Mouse (Mus musculus) frontal cortex, adult (tissue): Measurements from ENCODE around the gene Adora1.
"Not testable (repeated sequence)": the region's sequence is repeated elsewhere in the genome, so short reads cannot be mapped to it uniquely, and the experiment has no call there.

Source experiments
- ATAC-seq: cut with Nextera tagmentation; 2 replicates; pipeline ENCODE4 v1.9.2; 2017; ENCODE audit warnings: mild to moderate bottlenecking, moderate library complexity, mixed read lengths; ENCODE audit not compliant: low TSS enrichment

Adora1 gene

DNA sequence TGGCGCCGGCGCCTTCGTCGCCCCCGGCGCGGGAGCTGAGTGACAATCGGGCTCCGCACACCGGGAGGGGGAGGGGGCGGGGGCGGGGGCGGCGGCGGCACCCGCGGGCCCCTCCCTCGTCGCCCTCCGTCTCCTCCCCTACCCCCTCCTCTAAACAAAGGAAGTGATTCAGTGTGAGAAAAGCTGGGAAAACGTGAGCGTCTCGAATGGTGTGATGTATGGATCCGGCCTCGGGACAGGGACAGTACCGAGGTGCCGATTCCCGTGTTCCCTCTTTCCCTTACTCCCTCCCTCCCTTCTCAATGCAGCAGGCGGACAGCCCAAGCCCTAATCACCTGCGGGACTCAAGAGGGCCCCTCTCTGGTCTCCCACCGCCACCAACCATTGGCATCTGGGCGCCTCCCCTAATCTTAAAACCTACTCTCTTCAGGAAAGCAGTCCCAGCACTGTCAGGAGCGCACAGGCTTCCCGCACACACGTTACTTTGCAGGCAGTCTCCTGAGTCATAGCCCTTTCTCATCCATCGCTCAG is at the start of gene Adora1:
TSS of gene Adora1 (minus strand) at position 41 of the 531 bp plus-strand sequence.
- peak; percentile 19; the same call in 1 of the 2 replicates for ATAC-seq

DNA sequence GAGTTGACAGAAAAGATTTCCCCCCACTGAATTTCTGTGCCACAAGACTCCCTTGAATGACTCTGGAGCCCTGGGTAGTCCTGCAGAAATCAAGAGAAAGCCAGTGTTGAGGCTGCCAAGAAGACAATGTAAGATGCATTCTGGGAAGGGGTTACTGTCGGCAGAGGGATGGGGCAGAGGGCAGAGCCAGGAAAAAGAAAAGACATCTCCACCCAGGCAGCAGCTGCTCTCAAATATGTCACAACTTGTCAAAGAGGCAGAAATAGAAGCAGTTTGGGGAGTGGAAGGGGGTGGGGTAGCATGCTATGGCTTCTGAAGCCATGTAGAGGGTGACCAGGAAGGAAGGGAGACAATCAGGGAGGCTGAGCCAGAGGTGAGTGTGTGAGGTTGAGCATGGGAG is 47.9 kb upstream of the Adora1 start:
- ATAC-seq = no peak

DNA sequence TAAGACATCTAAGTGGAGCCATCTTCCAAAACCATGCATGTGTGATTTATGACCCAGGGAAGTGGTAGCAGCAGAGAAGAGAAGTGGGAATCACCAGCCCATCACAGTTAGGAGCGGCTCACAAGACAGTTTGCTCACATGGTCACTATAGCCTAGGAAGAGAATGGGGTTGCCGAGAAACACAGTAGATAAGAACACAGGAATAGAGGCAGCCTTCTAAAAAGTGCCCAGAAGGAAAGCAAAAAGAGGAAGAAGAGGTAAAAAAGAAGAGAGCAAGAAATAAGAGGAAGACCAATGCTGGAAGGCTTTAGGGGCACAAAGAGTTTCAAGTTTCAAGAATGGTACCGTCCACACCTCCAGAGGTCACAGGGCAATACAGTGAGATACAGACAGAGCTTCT is 47.1 kb upstream of the Adora1 start:
- no peak for ATAC-seq

DNA sequence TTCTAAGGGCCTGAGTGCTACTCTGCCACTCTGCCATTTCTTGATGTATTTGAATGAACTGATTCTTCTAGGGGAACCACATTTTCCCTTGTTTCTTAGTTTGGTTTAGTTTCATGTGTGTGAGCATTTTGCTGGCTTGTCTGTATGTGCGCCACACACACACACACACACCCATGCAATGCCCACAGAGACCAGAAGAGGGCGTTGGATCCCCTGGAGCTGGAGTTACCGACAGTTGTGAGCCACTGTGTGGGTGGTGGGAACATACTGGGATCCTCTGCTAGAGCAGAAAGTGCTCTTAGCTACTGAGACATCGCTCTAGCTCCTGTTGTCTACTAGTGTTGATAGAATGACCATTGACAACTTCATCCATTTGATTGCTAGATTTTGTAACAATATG is 46.3 kb upstream of the Adora1 start:
- no peak for ATAC-seq

DNA sequence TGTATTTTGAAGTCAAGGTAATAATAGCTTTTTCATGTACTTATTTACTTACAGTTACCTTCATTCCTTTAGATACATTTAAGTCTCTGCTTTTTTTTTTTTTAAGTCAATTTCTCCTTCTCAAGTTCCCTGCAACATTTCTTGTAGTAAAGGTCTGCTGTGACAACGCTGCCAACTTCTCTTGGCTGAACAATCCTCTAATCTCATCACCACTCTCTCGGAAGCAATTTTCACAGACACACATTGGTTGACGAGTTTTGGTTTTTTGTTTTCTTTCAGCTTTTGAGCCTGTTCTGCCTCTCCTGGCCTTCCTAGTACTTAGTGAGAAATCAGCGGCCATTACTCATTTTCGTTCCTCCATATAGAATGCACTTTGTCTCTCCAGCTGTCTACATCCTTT is 44.9 kb upstream of the Adora1 start:
- ATAC-seq = no peak

DNA sequence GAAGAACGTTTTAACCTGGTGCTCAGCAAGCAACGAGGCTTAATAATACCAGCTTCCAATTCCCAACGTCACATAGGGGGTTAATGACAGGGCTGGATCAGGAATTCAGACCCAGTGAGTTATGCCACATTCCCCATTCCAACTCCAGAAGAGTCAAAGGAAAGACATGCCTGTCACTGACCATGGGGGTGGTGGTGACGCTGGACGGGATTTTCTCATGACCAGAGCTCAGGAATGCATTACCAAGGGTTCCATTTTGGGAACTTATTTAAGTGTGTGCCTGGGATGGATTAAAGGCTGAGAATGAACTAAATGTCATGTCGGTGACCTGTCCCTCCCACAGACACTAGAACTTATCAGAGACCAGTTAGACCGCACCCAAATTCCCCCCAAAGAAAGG is 41.6 kb upstream of the Adora1 start:
- no peak for ATAC-seq

DNA sequence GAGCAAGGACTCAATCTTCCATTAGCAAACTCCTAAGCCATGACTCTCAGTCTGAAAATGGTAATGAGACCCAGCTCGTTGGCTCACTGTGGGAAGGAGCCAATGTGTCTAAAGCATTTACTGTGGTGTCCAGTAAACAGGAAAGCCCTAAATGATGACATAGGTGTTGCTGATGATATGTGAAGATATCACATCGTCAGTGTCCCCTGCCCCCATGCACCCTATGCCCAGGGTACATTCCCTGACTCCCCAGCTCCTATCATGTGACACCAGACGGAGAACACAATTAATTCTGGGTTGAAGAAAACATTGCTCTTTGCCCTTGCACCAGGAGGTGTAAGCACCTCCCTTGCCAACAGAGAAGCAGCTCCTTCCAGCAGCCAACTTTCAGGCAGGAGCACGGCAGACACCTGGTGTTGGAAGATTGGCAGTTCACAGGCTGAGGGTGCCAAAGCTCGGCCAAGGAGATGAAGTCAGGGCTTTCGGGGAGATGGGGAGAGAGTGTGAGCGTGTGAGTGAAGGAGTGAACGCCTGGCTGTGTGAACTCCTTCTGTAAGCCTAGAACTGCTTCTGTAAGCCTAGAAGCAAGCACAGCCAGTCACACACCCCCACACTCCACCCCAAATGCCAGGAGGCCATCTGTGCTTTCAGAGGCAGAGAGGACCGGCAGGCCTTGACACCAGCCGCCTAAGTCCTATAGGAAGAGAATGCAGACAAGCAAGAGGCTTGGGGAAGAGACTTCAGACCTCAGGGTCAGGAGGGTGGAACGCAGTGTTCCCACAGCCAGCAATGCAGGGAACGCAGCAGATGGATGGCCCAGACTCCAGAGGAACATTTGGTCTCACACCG is 40.6 kb upstream of the Adora1 start:
- ATAC-seq = peak; percentile 50

DNA sequence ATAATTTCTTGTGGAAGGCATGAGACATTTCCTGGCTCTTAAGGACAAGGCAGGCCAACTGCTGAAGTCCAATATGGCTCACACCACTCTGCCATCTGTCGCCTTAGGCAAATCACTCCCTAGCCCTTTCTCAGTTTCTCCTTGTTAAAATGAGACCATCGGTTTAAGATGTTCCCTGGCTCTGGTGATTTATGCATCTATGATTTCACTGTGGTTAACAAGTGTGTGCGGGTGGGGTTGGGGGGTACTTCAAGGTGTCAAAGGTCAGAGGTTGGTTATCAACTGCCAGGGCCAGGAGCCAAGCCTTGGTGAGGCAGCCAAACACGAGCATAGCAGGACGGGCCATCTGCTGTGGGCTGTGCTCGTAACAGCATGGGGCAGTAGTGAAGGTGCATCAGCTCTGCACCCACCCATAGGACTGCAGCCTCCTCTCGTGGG is 39.3 kb upstream of the Adora1 start:
- ATAC-seq = no peak

DNA sequence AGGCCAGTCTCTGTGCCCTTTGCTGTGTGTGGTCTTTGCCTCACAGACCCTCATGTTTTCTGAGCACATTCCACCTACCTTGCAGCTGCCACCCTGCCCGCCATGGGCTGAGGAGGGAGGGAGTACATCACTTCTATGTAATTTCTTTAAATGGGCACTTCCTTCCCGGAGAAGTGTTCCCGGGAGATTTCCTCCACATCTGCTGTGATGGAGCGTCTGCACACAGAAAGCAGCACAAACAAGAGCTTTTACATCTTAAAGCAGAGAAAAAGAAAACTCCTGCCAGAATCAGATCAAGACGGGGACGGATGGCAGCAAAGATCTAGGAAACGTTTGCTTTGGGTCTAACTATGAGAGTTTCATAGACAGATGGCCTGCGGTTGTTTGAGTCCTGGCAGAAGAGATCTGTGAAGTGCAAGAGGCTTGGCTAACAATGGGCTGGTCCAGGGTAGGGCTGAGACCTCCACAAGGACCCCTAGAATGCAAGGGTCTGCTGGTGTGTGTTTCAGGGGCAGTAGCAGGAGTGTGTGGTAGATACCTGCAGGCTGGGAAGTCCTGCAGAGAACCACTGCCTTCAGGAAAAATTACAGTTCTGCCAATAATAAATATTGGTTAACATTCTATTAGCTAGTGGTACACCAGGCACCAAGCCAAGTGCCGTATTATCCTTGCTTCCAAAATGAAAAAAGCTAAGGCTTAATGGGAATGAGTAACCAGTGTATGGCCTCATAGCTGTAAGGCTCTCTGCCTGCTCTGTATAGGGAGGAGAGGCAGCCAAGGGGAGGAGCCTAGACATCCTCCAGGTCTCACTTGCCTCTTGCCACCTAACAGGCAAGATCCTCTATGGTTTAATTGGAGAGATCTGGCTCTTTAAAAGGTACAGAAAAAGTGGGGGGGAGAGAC is 38.5 kb upstream of the Adora1 start:
- ATAC-seq = peak; percentile 80

DNA sequence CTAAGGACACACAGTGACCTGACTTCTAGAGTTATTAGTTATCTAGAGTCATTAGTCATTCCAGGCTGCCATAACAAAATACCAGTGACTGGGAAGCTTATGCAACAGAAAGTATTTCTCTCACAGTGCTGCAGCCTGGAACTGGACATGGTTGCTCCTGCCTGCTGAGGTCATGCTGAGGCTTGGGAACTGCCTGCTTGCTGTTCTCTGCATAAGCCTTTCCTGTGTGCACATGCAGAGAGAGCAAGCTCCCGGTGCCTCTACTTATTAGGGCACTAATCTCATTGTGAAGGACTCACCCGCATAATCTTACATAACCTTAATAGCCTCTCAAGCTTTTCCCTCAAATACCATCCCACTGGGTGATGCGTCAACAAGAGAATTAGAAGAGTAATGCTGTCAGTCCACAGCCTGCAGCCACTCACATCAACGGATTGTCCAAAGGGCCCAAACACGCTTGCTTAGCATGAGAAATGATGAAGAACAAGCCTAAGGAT is 37.6 kb upstream of the Adora1 start:
- no peak for ATAC-seq

DNA sequence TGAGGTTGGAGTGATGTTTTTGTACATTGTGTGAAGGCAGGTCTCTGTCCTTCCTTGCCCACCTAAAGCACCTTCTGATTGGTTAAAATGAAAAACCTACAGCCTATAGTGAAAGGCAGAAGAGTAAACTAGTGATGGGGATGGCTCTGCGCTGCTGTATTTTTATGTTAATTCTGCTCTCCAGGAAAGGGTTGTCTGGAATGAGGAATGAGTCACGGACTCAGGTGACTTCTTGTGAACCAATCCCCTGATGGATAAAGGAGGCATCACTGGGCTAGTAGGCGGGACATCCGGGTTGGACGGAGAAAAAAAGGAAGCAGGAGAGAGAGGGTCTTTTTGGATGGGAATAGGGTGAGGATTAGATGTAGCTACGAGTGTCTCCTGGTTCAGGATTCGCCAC is 34.8 kb upstream of the Adora1 start:
- ATAC-seq = no peak

DNA sequence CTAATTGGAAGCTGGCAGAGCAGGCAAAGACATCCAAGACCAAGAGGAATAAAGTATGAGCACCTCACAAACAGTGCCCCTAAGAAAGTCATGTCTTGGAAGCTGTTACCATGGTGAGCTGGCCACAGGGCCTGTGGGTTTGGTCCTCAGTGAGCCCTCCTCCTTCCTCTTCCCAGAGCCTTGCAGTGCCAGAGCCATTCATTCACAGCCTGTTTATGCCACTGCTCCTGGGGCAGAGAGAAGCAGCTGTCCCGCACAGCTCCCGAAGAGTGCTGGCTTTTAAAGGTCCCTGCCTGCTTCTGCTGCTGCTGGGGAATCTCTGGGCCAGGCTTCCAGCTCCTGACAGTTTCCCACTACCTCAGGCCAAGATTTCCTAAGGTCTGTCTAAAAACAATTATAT is 30.6 kb upstream of the Adora1 start:
- ATAC-seq = peak; percentile 69; the same call in 1 of the 2 replicates

DNA sequence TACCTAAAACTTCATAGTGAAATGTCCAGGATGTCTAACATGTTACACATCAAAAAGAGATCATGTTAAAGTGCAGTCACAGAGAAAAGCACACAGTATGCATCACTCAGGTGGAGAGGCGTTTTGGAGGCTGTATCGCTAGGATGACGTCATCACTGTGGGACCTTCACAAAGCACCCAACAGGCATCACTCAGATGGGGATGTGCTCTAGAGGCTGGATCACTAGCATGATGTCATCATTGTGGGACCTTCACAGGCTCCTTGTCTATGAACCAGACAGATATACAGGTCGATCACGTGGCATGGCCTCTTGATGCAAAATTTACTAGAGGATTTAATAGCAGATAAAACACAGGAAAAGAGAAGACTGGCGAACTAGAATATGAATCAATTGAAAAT is 29.1 kb upstream of the Adora1 start:
- no peak for ATAC-seq

DNA sequence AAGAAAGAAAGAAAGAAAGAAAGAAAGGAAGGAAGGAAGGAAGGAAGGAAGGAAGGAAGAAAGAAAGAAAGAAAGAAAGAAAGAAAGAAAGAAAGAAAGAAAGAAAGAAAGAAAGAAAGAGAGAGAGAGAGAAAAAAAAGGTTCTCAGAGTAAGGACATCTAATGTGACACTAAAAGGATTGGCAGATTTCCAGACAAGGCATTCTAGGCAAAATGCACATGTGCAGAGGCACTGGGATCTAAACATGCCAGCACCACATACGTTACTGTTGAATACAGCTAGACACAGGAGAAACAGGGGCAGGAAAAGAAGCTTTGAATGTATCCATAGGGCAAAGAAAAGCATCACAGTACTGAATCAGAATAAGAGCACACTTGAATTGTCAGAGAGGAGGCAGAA is 14.4 kb upstream of the Adora1 start:
- ATAC-seq = not testable (repeated sequence)

DNA sequence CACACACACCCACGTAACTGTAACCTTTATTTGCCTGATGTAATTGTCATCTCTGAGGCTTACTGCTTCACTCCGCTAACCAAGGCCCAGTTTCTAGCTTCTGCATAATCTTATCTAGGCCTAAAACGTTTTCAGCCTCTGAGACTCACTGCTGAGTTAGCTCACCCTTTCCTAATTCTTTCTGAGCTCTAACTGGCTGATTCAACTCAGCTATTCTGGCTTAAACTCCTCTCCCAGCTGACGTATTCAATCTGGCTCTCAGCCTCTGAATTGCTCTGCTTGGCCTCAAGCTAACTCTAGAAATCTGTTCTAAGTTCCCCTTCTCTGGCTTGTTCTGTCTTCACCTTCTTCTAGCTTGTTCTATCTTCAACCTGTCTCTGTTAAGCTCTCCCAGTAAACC is 11.4 kb upstream of the Adora1 start:
- ATAC-seq = peak; percentile 42

DNA sequence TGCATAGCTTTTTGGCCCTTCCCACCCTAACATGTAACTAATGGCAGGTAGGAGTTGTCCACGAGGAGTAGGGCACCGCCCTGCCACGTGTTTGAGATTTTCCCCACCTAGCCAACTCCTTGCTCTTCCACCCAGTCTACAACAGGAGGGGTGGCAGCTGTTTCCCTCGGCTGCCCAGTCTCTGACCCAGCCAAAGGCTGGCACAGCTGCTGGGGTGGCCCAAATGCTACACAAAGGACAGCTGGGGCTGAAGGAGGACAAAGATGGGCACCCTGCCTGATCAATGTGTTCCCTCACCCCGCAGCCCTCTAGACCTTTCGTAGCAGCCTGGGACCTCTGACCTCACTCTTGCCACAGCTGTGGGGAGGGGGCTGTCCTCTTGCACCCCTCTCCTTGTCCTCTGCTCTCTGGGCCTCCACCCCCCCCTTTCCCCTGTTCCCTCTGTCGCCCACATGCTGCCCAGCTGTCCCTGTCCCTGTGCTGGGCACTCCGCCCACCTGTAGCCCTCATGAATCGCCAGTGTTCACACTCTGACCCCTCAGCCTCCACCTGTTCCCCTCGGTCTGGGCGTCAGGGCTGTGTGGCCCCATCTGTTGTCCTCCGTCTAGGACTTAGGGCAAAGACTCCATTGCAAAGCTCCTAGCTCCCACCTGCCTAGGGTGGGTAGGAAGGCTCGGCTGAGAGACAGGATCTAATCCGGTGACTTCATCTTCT is 9.9 kb upstream of the Adora1 start:
- ATAC-seq = no peak

DNA sequence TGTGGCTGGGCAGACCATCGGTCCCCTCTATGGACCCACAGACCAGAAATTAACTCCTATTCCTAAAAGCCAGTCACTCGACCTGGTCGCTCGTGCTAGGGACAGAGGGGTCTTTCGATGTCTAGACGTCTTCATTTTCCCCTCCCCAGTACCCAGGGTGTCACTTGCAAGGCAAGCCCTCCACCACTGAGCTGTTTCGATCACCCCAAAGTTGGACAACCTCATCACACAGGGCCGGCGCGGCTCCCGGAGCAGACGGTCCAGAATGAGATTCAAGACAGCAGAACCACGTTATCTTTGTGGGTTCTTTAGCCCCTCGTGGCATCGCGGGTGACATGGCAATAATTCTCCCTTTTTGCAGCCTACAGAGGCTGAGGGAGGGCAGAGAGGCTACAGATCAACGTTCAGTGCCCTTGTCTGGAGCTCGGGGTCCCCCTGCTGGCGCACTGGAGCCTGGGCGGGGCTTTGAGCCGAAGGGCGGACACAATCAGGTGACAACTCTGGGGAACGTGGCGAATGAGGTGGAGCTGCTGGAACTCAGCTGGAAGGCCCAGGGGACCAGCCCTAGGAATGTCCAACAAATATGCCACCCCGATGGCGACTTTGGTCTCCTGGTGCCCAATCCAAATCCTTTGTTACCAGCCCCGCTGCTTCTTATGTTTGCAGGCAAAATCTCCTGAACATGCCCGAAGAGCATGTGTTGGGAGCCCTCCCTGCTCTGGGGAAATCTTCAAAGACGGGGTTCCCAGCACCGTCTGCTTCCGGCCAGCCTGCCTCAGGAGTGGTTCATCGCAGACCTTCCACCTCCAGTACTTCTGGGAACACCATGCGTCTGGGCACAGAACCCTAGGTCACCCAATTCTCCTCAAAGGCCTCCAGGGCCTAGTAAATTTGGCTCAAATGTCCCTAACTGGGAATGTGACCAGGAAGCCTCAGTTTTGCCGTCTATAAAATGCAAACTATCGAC is 9.0 kb upstream of the Adora1 start:
- ATAC-seq = peak; percentile 75

DNA sequence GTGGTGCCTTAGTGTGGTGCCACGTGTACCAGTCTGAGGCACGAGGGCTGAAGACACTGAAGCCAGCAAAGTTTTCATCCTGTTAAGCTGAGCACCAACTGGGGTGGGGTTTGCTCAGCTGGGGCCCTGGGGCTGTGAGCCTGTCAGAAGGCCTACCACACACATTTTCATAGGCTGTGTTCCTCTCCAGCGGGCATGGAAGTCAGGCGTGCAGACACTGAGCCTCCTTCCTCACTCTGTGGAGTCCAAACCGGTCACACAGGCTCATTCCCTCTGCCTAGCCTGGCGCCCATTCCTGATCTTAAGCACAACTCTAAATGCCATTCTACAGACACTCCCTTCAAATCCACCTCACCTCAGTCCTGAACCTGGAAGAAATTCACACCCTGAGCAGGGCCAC is 8.3 kb upstream of the Adora1 start:
- ATAC-seq = no peak

DNA sequence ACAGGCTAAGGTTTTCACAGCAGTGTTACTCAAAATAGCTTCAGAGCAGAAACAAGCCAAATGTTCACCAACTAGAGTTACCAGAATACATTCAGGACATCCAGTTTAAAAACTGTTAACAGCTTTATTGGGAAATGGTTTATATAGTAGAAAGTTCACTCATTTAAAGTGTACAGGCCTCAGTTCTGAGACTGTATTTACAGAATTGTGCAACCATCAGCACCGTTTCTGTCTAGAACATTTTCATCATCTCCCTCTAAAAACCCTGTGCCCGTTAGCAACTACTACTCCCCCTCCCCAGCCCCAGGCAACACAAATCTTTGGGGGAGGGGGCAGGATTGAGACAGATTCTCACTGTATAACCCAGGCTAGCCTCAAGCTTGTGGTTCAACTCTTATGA is 7.1 kb upstream of the Adora1 start:
- ATAC-seq = no peak

DNA sequence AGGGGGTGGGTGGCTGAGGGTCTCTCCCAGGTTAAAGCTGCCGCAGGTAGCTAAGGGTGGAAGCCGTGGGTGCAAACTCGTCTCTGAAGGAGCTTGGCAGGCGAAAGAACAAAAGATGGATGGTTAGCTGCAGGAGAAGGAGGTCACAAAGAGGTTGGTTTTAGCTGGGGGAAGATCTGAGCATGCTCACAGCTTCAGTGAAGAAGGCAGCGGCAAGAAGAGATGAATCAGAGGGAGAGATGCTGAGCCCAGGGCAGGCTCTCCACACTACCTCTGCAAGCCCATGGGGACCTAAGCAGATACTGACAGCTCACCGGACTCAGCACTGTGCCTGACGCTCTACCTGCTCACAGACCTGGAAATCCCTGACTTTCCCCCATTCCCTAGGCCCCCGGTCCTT is 6.1 kb upstream of the Adora1 start:
- peak; percentile 8; the same call in 1 of the 2 replicates for ATAC-seq
